Mouse (Mus musculus): ENCODE data around the gene Sytl1.

The Sytl1 gene

DNA sequence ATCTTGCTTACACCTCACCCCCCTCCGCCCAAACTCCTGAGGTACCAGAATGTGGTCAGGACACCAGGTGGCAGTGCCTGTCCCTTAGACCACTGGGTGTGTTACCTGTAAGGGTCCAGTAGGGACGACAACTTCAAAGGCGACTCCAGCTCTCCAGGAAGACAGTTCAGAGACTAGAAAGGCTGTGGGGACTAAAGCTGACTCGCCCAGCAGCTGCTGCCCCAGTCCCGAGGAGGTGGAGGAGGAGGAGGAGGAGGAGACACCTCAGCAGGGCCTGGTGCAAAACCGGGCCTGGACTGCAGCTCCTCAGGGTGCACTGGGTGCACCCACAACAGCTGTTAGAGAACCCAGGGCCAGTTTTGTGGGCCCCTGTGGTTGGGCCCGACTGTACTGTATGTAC is at the start of gene Sytl1:
Gene Sytl1 (minus strand): TSS at position 232 of the 400 bp plus-strand sequence.
- peak; percentile 56 for DNase-seq (ENCODE audit: low spot score)

DNA sequence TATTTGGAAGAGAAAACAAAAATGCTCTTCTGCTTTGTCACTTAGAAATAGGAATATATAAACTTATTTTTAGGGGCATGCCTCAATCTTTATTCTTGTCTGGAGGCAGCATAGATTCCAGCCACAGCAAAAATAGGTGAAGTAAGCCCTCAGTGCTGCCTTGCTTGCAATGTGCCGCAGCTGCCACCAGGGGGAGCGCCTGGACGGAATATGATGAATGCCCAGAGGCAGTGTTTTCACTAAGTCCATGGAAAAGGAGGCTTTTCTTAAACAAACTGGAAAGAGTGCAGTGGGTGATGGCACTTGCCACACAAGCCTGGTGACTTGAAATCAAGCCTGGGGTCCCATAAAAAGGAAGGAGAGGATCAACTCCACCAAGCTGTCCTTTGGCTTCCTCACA is 47.0 kb upstream of the Sytl1 start:
- DNase-seq (ENCODE audit: low spot score) = peak; percentile 87

DNA sequence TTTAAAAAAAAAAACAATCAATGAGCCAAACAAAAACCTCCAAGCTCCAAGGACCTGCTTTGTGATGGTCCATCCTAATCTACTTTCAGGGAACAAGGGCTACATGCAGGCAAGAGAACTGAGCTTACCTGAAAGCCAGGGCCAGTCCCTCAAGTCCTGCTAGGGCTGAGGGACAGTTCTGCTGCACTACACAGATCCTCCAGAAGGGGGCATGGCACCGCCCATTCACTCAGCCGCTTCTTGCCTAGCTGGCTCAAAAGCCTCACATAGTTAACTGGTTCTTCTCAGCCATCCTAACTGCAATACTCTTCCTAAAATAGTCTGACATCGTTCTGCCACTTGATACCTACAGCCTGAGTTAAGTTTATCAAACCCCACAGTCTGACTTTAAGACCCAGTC is 44.4 kb upstream of the Sytl1 start:
- peak; percentile 65 for DNase-seq (ENCODE audit: low spot score)

DNA sequence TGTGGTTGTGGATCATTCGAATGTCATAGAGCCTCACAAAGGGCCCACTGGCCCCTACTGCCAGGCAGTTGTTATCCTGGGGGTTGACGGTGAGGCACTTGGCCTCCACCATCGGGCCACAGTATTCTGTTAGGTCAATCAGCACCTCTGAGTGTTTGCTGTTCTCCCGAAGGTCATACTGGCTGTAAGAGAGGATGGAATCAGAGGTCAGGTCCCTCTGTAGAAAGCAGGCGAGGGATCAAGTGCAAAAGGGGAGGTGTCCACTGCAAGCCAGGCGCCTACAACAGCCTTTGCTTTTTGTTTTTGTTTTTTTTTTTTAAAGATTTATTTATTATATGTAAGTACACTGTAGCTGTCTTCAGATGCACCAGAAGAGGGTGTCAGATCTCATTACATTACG is 42.9 kb upstream of the Sytl1 start:
- DNase-seq (ENCODE audit: low spot score) = no peak

- no peak for DNase-seq (ENCODE audit: low spot score)
These were observed 41.9 kb upstream of the Sytl1 start for GRCm38 (mm10) chr4:133304770-133305169.

- no peak for DNase-seq (ENCODE audit: low spot score)
These were observed 39.8 kb upstream of the Sytl1 start for GRCm38 (mm10) chr4:133302668-133303067.

DNA sequence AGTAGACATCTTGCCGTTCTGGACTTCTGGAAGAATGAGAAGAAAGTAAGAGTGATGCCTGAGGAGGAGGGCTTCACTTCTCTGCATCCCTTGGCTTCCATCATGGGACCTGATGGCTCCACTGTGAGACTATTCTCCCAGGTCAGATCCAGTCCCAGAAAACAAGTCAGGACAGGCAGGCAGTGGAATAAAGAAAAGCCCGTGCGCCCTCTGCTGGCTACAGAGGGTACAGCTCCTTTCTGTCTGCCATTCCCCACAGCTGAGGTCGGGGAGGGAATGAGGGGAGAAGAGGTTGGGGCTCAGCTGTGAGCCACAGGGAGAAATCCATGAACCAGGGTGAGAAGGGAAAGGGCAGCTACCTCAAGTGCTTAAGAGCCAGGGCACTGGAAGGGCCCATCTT is 38.9 kb upstream of the Sytl1 start:
- DNase-seq (ENCODE audit: low spot score) = peak; percentile 70

DNA sequence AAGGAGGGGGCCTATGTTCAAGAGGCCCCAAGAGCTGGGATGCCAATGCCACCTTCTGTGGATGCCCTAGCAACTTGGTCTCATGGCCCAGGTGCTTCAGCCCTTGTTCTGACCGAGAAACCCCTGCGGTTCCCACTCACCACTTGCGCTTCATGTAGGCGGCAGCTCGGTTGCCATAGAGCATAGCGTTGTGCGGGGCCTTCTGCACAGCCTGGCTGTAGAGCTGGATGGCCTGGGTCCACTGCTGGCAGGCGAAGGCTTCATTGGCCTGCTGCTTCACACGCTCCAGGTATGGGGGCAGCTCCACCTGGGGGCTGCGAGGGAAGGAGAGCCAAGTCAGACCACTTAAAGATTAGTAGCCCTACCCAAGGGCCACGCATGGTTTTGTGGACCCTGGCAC is 37.5 kb upstream of the Sytl1 start:
- DNase-seq (ENCODE audit: low spot score) = no peak

GRCm38 (mm10) chr4:133299701-133300100 is 36.8 kb upstream of the Sytl1 start:
- no peak for DNase-seq (ENCODE audit: low spot score)

GRCm38 (mm10) chr4:133298516-133299365 is 35.8 kb upstream of the Sytl1 start:
- DNase-seq (ENCODE audit: low spot score) = peak; percentile 51

- DNase-seq (ENCODE audit: low spot score) = peak; percentile 82
These were observed 34.9 kb upstream of the Sytl1 start for GRCm38 (mm10) chr4:133297801-133298238.

- no peak for DNase-seq (ENCODE audit: low spot score)
These were observed 34.4 kb upstream of the Sytl1 start for GRCm38 (mm10) chr4:133297360-133297759.

DNA sequence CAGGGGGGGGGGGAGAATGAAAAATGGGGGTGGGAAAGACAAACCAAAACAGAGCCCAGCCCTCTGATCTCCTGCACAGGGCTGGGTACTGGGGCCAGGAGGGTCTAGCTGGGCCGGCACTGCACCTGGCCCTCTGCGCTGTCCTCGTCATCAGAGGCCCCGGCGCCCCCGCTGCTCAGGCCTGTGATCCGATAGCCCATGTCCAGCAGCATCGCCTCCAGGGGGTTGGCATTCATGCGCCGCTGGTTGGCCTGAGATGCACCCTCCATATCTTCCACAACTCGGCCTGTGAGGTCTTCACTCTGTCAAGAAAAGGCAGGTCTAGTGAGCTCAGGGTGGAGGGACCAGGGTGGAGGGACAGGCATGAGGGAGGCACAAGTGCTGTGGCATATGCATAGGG is 31.2 kb upstream of the Sytl1 start:
- DNase-seq (ENCODE audit: low spot score) = no peak

- no peak for DNase-seq (ENCODE audit: low spot score)
These were observed 30.3 kb upstream of the Sytl1 start for GRCm38 (mm10) chr4:133292901-133293843.

DNA sequence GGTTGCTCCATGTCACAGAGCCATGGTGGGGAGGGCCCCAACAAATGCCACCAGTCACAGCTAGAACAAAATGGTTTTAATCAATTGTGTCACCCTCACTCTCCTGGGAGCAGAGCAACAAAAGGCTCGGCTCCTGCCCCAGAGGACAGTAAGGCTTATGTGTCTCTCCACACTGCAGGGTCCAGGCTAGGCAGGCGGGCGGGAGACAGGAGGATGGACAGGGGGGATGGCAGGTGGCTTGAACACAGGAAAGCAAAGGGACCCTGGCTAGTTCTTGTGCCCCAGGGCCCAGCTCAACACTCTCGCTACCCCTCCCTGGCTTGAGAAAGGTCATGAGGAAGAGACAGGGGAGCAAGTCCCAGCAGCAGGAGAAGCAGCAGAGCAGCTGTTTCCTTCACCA is 29.5 kb upstream of the Sytl1 start:
- no peak for DNase-seq (ENCODE audit: low spot score)

DNA sequence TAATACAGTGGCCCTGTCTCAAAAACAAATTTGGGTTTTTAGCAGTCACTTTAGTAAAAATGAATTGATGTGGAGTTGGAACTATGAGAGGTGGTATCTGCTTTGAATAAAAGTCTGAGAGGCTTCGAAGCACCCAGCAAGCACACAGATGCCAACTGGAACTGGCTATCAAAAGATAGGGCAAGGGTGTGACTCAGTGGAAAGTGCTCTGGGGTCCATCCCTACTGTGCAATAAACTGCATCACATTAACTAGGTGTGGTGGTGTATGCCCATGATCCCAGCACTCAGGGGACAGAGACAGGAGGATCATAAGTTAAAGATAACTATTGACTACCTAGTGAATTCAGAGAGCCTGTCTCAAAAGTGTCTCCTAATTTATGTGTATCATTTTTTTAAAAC is 28.3 kb upstream of the Sytl1 start:
- no peak for DNase-seq (ENCODE audit: low spot score)

GRCm38 (mm10) chr4:133286476-133287077 is 23.7 kb upstream of the Sytl1 start:
- DNase-seq (ENCODE audit: low spot score) = no peak

- DNase-seq (ENCODE audit: low spot score) = no peak
These were observed 23.0 kb upstream of the Sytl1 start for GRCm38 (mm10) chr4:133285950-133286349.

- DNase-seq (ENCODE audit: low spot score) = no peak
These were observed 22.4 kb upstream of the Sytl1 start for GRCm38 (mm10) chr4:133285299-133285698.

DNA sequence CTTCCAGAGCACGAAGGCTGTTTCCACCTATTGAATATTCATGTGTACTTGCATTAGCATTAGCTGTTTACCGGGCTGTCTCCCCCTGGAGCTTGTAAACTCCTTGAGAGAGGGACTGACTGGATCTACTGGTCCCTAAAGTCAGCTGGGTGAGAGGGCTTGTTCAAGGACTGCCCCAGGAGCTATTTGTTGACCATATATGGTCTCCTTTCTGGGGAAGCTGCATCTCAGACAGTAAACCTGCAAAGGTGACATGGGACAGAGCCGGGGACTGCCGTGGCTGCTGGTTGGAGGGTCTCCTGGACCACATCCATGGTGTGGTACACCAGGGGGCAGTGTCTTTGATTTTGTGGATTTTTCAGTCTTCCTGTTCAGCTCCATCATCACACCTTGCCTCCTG is 19.7 kb upstream of the Sytl1 start:
- DNase-seq (ENCODE audit: low spot score) = no peak

DNA sequence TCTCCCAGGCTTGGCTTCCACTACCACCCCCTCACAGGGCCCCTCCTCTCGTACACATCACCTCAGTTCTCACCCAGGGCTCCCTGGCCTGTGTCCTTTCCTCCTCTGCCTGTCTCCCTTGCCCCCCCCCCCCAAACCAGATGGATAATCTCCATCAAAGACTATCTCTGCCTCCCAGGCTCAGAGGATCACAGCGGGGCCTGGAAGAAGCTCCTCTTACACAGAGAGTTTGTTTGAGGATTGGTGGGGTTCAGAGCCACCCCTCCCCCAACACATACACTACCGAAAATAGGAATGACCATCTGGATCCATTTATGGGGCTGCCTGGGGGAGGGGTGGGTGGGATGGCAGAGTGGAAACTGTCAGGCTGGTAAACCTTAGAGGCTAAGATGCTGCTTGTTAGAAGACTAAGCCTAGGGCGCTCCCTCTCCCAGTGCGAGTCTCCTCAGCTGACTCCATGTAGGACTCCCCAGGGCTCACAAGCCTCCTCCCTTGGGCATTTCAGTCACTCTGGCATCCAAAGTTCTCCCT is 19.1 kb upstream of the Sytl1 start:
- no peak for DNase-seq (ENCODE audit: low spot score)

DNA sequence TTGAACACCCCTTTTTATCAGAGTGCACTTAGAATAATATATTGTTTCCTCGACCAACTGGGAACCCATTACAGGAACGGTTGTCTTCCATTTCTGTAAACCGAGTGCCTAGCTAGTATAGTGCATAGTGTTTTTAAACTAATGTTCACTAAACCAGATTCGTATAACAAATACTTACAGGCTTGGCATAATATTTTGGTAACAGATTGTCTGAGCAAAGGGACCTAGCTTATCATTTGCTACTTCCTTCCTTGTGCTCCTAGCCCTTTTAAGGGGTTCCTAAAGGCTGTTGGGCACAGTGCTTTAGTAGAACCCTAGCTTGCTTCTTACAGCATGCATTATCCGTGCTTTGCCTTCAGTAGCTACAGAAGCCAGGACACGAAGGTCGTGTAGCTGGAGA is 18.6 kb upstream of the Sytl1 start:
- DNase-seq (ENCODE audit: low spot score) = no peak

Data from urinary bladder, postnatal 14 days (tissue).